Mouse (Mus musculus): ENCODE data around the gene Rnd2. TPM values are rescaled to one million over a fixed set of nuclear protein-coding genes. Genes with fewer than 3 reads are reported as not detected.
"Not testable (repeated sequence)": the region's sequence is repeated elsewhere in the genome, so short reads cannot be mapped to it uniquely, and the experiment has no call there.

The Rnd2 gene
- polyA plus RNA-seq, 1 experiment from 2014 or later, result 9.4 TPM

DNA sequence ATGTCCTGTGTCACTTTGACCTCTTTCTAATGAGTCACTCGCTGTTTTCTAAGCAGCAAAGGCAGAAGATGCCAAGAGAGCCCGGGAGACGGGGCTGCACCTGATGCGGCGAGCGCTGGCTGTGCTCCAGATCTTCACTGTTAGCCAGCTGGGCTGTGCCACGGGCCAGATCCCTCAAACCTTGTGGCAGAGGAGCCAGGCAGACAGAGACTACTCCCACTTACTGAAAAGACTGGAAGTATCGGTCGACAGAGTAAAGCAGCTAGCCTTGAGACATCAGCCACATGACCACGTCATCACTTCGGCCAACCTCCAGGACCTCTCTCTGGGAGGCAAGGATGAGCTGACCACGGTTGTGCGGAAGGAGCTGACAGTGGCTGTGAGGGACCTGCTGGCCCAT is 31.4 kb upstream of the Rnd2 start:
- 89% methylated on average over 13 of the region's 13 CpGs for WGBS
- TF ChIP-seq EP300 (IDR thresholded peaks at IDR 0.05) (no peak), CTCF (IDR thresholded peaks at IDR 0.05) (no peak)
- Histone ChIP-seq H3K4me2 (replicated peaks; ENCODE audit: low read depth, low read length) (no peak overlapping the region), H3K4me1 (ENCODE audit: insufficient read depth, low read depth, low read length) (no peaks in the 10 kb centered on the region), H3K4me3 (ENCODE audit: low read depth, low read length) (no peak overlapping the region), H3K36me3 (ENCODE audit: insufficient read depth, low read length) (peaks cover 23% of the 10 kb centered on the region), H3K27me3 (replicated peaks; ENCODE audit: insufficient read depth, low read length) (no peaks in the 10 kb centered on the region), H3K9me3 (ENCODE audit: low read length) (no peaks in the 10 kb centered on the region), H3K9ac (replicated peaks; ENCODE audit: low read depth) (no peak overlapping the region), H3K27ac (ENCODE audit: low read length) (no peak overlapping the region)
- ATAC-seq (no peak), DNase-seq (ENCODE audit: low spot score) (no peak)

DNA sequence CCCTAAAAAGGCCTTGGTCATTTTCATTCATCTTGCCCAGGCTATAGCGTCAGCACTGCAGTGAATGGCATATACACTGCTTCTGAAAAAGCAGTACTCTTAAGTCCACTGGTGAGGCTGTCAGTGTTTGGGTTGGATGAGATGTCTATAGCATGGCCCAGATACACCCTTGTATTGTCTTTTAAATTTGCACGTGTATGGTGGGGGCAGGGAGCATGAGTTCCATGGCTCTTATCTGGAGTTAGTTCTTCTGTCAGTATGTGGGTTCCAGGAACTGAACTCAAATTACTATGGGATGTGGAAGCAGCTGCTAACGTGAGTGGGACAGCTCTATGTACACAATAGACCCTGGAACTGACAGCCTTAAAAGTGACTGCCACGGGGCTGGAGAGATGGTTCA is 29.0 kb upstream of the Rnd2 start:
- ATAC-seq, result peak; percentile 67; the same call in 1 of the 2 replicates
- H3K36me3 ChIP-seq (ENCODE audit: insufficient read depth, low read length), result peaks cover 23% of the 10 kb centered on the region
- 52% methylated on average over 4 of the region's 4 CpGs for WGBS

DNA sequence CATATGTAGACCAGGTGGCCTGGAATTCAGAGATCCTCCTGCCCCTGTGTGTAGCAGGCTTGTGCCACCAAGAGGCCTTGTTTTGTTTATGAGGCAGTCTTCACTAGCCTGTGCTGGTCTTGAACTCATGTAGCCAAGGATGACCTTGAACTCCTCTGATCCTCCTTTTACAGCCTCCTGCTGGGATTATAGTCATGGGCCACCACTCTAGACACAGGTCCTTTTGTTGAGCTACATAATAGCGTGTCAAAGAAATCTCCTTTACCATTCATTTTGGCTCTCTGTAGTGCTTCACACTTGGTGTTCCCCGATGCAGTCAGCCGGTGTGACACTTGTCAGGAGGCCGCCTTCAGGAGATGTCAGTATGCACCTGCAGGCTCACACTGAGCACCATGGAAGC is 27.9 kb upstream of the Rnd2 start:
- H3K9ac ChIP-seq (replicated peaks; ENCODE audit: low read depth), result no peak overlapping the region
- 87% methylated on average over 4 of the region's 4 CpGs for WGBS
- no peak for ATAC-seq

More for the DNA sequence above, 29.0 kb upstream of the Rnd2 start:
- no peak overlapping the region for H3K27ac ChIP-seq (ENCODE audit: low read length)
- TF ChIP-seq CTCF (IDR thresholded peaks at IDR 0.05) (no peak), EP300 (IDR thresholded peaks at IDR 0.05) (no peak)
- H3K27me3 ChIP-seq (replicated peaks; ENCODE audit: insufficient read depth, low read length), result no peaks in the 10 kb centered on the region
- no peaks in the 10 kb centered on the region for H3K9me3 ChIP-seq (ENCODE audit: low read length)
- H3K4me3 ChIP-seq (ENCODE audit: low read depth, low read length), result no peak overlapping the region
- no peak for DNase-seq (ENCODE audit: low spot score)
- H3K4me1 ChIP-seq (ENCODE audit: insufficient read depth, low read depth, low read length), result no peaks in the 10 kb centered on the region
- no peak overlapping the region for H3K9ac ChIP-seq (replicated peaks; ENCODE audit: low read depth)
- H3K4me2 ChIP-seq (replicated peaks; ENCODE audit: low read depth, low read length), result no peak overlapping the region

DNA sequence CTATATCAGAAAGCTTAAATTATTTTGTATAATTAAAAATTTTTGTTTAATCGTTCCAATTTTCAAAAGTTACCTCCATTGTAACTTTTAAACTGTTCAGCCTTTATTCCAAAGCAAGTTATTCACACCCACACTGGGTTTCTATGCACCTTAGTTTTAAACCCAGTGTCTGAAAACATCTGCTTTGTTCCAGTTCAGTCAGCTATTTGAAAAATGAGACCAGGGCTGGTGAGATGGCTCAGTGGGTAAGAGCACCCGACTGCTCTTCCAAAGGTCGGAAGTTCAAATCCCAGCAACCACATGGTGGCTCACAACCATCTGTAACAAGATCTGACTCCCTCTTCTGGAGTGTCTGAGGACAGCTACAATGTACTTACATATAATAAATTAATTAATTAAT is 26.8 kb upstream of the Rnd2 start:
- DNase-seq (ENCODE audit: low spot score); H3K36me3 ChIP-seq (ENCODE audit: insufficient read depth, low read length); H3K4me1 ChIP-seq (ENCODE audit: insufficient read depth, low read depth, low read length); H3K4me2 ChIP-seq (replicated peaks; ENCODE audit: low read depth, low read length); H3K4me3 ChIP-seq (ENCODE audit: low read depth, low read length); H3K9ac ChIP-seq (replicated peaks; ENCODE audit: low read depth); H3K27me3 ChIP-seq (replicated peaks; ENCODE audit: insufficient read depth, low read length); H3K9me3 ChIP-seq (ENCODE audit: low read length); ATAC-seq; H3K27ac ChIP-seq (ENCODE audit: low read length): not testable (repeated sequence)
- 57% methylated on average over 3 of the region's 3 CpGs for WGBS

More for the DNA sequence above, 27.9 kb upstream of the Rnd2 start:
- Histone ChIP-seq H3K4me3 (ENCODE audit: low read depth, low read length) (no peak overlapping the region), H3K4me1 (ENCODE audit: insufficient read depth, low read depth, low read length) (no peaks in the 10 kb centered on the region), H3K9me3 (ENCODE audit: low read length) (no peaks in the 10 kb centered on the region), H3K27me3 (replicated peaks; ENCODE audit: insufficient read depth, low read length) (no peaks in the 10 kb centered on the region), H3K36me3 (ENCODE audit: insufficient read depth, low read length) (peaks cover 14% of the 10 kb centered on the region), H3K27ac (ENCODE audit: low read length) (no peak overlapping the region), H3K4me2 (replicated peaks; ENCODE audit: low read depth, low read length) (no peak overlapping the region)
- no peak for DNase-seq (ENCODE audit: low spot score)
- TF ChIP-seq EP300 (IDR thresholded peaks at IDR 0.05) (no peak), CTCF (IDR thresholded peaks at IDR 0.05) (no peak)

DNA sequence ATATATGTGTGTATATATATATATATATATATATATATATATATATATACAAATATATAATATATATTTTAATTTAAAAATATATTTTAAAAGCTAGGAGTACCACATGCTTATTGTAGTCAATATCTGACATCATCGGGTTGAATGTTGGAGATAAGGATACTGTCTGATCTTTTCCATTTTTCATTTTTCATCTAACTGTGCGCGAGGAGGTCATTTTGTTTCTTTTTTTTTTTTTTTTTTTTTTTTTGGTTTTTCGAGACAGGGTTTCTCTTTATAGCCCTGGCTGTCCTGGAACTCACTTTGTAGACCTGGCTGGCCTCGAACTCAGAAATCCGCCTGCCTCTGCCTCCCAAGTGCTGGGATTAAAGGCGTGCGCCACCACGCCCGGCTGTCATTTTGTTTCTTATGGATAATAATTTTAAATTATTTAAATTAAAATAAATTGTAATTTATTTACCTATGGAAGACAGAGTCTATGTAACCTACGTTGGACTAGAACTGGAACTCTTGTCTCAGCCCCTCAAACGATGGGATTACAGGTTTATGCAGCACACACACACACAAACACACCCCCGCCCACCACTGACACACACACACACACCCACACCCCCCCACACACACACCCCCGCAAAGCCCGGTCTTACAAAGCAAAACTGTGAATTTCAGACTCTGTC is 23.2 kb upstream of the Rnd2 start:
- Histone ChIP-seq H3K4me2 (replicated peaks; ENCODE audit: low read depth, low read length) (peak overlapping the region; percentile 42), H3K36me3 (ENCODE audit: insufficient read depth, low read length) (peaks cover 14% of the 10 kb centered on the region; the same call in 1 of the 2 replicates), H3K4me3 (ENCODE audit: low read depth, low read length) (peak overlapping the region; percentile 14; the same call in 1 of the 2 replicates)
- DNase-seq (ENCODE audit: low spot score); H3K27ac ChIP-seq (ENCODE audit: low read length); H3K27me3 ChIP-seq (replicated peaks; ENCODE audit: insufficient read depth, low read length); H3K9me3 ChIP-seq (ENCODE audit: low read length); H3K4me1 ChIP-seq (ENCODE audit: insufficient read depth, low read depth, low read length); ATAC-seq; H3K9ac ChIP-seq (replicated peaks; ENCODE audit: low read depth): not testable (repeated sequence)
- WGBS, result 33% methylated on average over 15 of the region's 15 CpGs

DNA sequence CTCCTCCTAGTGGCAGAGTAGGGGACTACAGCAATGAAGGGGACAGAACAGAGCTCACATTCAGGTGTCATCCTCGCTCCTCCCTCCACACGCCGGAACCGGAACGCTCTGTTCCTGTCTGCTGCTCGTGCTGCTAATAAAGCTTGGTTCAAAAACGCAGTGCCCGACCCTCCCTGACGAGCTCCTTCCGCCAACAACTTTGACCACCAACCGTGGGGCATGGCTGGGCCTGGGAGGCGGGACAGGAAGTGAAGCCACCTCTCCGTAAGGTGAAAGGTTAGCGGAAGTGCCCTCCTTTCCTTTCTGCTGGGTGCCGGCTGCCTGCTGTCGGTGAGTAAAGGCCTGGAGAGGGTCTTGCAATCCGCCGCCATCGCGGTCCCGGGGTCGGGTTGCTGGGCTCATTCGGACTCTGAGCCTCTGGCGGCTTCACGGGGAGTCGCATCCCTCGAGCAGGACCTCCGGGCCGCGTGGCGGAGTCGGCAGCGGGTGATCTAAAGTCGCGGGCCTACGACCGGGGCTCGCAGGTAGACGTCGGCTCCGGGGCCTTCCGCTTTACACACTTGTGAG is 22.6 kb upstream of the Rnd2 start, which contains the start of gene Rpl27:
Gene Rpl27, plus strand, starts transcription at position 172 of the 567 bp plus-strand sequence.
- peak; percentile 99 for ATAC-seq
- Histone ChIP-seq H3K4me1 (ENCODE audit: insufficient read depth, low read depth, low read length) (no peaks in the 10 kb centered on the region; the same call in 1 of the 2 replicates), H3K27me3 (replicated peaks; ENCODE audit: insufficient read depth, low read length) (no peaks in the 10 kb centered on the region), H3K36me3 (ENCODE audit: insufficient read depth, low read length) (peaks cover 14% of the 10 kb centered on the region; the same call in 1 of the 2 replicates), H3K27ac (ENCODE audit: low read length) (peak within 1 kb of the TSS; percentile 95), H3K9ac (replicated peaks; ENCODE audit: low read depth) (peak within 1 kb of the TSS; percentile 99), H3K9me3 (ENCODE audit: low read length) (no peaks in the 10 kb centered on the region), H3K4me3 (ENCODE audit: low read depth, low read length) (peak within 1 kb of the TSS; percentile 75), H3K4me2 (replicated peaks; ENCODE audit: low read depth, low read length) (peak within 1 kb of the TSS; percentile 66)
- under 1% methylated on average over 42 of the region's 42 CpGs for WGBS
- peak; percentile 95 for TF ChIP-seq EP300 (IDR thresholded peaks at IDR 0.05)
- peak; percentile 88 for TF ChIP-seq CTCF (IDR thresholded peaks at IDR 0.05)
- DNase-seq (ENCODE audit: low spot score), result peak; percentile 100

Measured in lung, postnatal 0 days (tissue).